ENCODE assay signal across 18 mouse cellular contexts in genomic region chr4:132034242-132034641, GRCm38 (mm10). TPM values are rescaled to one million over a fixed set of nuclear protein-coding genes. Genes with fewer than 3 reads are reported as not detected.
DNase-seq lines count a peak whose midpoint lies in the region; ATAC-seq lines count a peak whose summit lies in the region.
"Had no signal": no experiment of that assay in that cellular context is flagged by ENCODE, and none has a peak within 500 bp of the region (broad histone marks: within the 10 kb centered on the region; RNA-seq: fewer than 3 reads in every experiment).

No protein-coding gene starts in this region.

- peaks cover 73% of the 10 kb centered on the region for H3K36me3 ChIP-seq in liver, embryonic 15.5 days (replicated peaks)
- no peaks in the 10 kb centered on the region for H3K36me3 ChIP-seq in liver, embryonic 11.5 days (ENCODE audit: control insufficient read depth, insufficient read depth, low read length)
- H3K36me3 ChIP-seq in embryonic facial prominence, embryonic 10.5 days (replicated peaks): peaks cover 6% of the 10 kb centered on the region; the same call in 1 of the 2 replicates
- no peaks in the 10 kb centered on the region for H3K36me3 ChIP-seq in forebrain, embryonic 14.5 days (ENCODE audit: control insufficient read depth, insufficient read depth, low read length)
- no peaks in the 10 kb centered on the region for H3K36me3 ChIP-seq in midbrain, embryonic 15.5 days (replicated peaks)
- H3K36me3 ChIP-seq: heart, embryonic 12.5 days; hindbrain, embryonic 15.5 days; stomach, embryonic 15.5 days had no signal

- DNase-seq in liver, embryonic 11.5 days (ENCODE audit: low spot score): no peak
- DNase-seq in embryonic facial prominence, embryonic 10.5 days (ENCODE audit: low spot score): peak; percentile 28
- peak; percentile 87 for DNase-seq in forebrain, embryonic 14.5 days (ENCODE audit: low spot score)
- DNase-seq in T-cell, adult 2 months (ENCODE audit: low spot score): no peak
- DNase-seq in thymus, postnatal 36 days: no peak
- DNase-seq: adrenal gland, postnatal 10 days; cerebellum, postnatal 36 days; gastrocnemius, postnatal 10 days; layer of hippocampus, adult 9-11 months; left cerebral cortex, postnatal 4 days; thymus, postnatal 14 days had no signal

- peaks cover 86% of the 10 kb centered on the region for H3K4me1 ChIP-seq in liver, embryonic 15.5 days (replicated peaks)
- H3K4me1 ChIP-seq in liver, embryonic 11.5 days (replicated peaks; ENCODE audit: control insufficient read depth, insufficient read depth, low read length): peaks cover 34% of the 10 kb centered on the region
- peaks cover 77% of the 10 kb centered on the region for H3K4me1 ChIP-seq in embryonic facial prominence, embryonic 10.5 days
- H3K4me1 ChIP-seq in forebrain, embryonic 14.5 days (ENCODE audit: control insufficient read depth, insufficient read depth, low read length): peaks cover 7% of the 10 kb centered on the region; the same call in 1 of the 2 replicates
- peaks cover 11% of the 10 kb centered on the region; the same call in 1 of the 2 replicates for H3K4me1 ChIP-seq in midbrain, embryonic 15.5 days
- H3K4me1 ChIP-seq: stomach, embryonic 15.5 days had no signal

- WGBS in liver, embryonic 15.5 days (ENCODE audit: insufficient replicate concordance): 79% methylated on average over 2 of the region's 2 CpGs
- 90% methylated on average over 2 of the region's 2 CpGs for WGBS in liver, embryonic 11.5 days
- 26% methylated on average over 2 of the region's 2 CpGs for WGBS in embryonic facial prominence, embryonic 10.5 days
- 1% methylated on average over 2 of the region's 2 CpGs for WGBS in forebrain, embryonic 14.5 days
- 15% methylated on average over 2 of the region's 2 CpGs for WGBS in midbrain, embryonic 15.5 days

- no peak overlapping the region for H3K9ac ChIP-seq in liver, embryonic 15.5 days
- no peak overlapping the region for H3K9ac ChIP-seq in liver, embryonic 11.5 days (ENCODE audit: low read depth, low read length)
- H3K9ac ChIP-seq in forebrain, embryonic 14.5 days (ENCODE audit: low read length): no peak overlapping the region
- no peak overlapping the region for H3K9ac ChIP-seq in midbrain, embryonic 15.5 days
- H3K9ac ChIP-seq: heart, embryonic 12.5 days; hindbrain, embryonic 15.5 days; stomach, embryonic 15.5 days had no signal

- no peak overlapping the region for H3K4me3 ChIP-seq in liver, embryonic 15.5 days (replicated peaks)
- H3K4me3 ChIP-seq in liver, embryonic 11.5 days (ENCODE audit: low read depth, low read length): no peak overlapping the region
- H3K4me3 ChIP-seq in embryonic facial prominence, embryonic 10.5 days: no peak overlapping the region
- no peak overlapping the region for H3K4me3 ChIP-seq in forebrain, embryonic 14.5 days (ENCODE audit: low read depth, low read length)
- H3K4me3 ChIP-seq in midbrain, embryonic 15.5 days: no peak overlapping the region
- H3K4me3 ChIP-seq: heart, embryonic 12.5 days; hindbrain, embryonic 15.5 days; stomach, embryonic 15.5 days had no signal

- peak overlapping the region; percentile 60 for H3K27ac ChIP-seq in liver, embryonic 15.5 days (replicated peaks)
- H3K27ac ChIP-seq in liver, embryonic 11.5 days (ENCODE audit: low read depth, low read length): no peak overlapping the region
- 0 out of 2 replicates have a peak overlapping the region, but pooled peaks have one; percentile 21 for H3K27ac ChIP-seq in embryonic facial prominence, embryonic 10.5 days (replicated peaks)
- peak overlapping the region; percentile 15; the same call in 1 of the 2 replicates for H3K27ac ChIP-seq in forebrain, embryonic 14.5 days (ENCODE audit: low read depth, low read length)
- H3K27ac ChIP-seq in midbrain, embryonic 15.5 days: peak overlapping the region; percentile 29; the same call in 1 of the 2 replicates
- H3K27ac ChIP-seq: kidney, postnatal 0 days; stomach, embryonic 15.5 days had no signal

- H3K4me2 ChIP-seq in liver, embryonic 15.5 days: no peak overlapping the region
- H3K4me2 ChIP-seq in liver, embryonic 11.5 days: no peak overlapping the region
- no peak overlapping the region for H3K4me2 ChIP-seq in forebrain, embryonic 14.5 days (ENCODE audit: low read length)
- H3K4me2 ChIP-seq in midbrain, embryonic 15.5 days: no peak overlapping the region
- H3K4me2 ChIP-seq: heart, embryonic 12.5 days; hindbrain, embryonic 15.5 days; stomach, embryonic 15.5 days had no signal

- no peaks in the 10 kb centered on the region for H3K27me3 ChIP-seq in liver, embryonic 15.5 days
- no peaks in the 10 kb centered on the region for H3K27me3 ChIP-seq in liver, embryonic 11.5 days (replicated peaks; ENCODE audit: control insufficient read depth, insufficient read depth, low read length)
- no peaks in the 10 kb centered on the region for H3K27me3 ChIP-seq in embryonic facial prominence, embryonic 10.5 days (replicated peaks; ENCODE audit: low read depth, poor library complexity, severe bottlenecking)
- peaks cover 11% of the 10 kb centered on the region; the same call in 1 of the 2 replicates for H3K27me3 ChIP-seq in forebrain, embryonic 14.5 days (replicated peaks; ENCODE audit: control insufficient read depth, insufficient read depth, low read length)
- H3K27me3 ChIP-seq in midbrain, embryonic 15.5 days (replicated peaks): no peaks in the 10 kb centered on the region
- H3K27me3 ChIP-seq: CH12.LX; heart, embryonic 12.5 days; hindbrain, embryonic 15.5 days; stomach, embryonic 15.5 days had no signal

- ATAC-seq in liver, embryonic 15.5 days (ENCODE audit: insufficient read depth): no peak
- ATAC-seq in liver, embryonic 11.5 days (replicated peaks; ENCODE audit: low FRiP score): no peak
- ATAC-seq in forebrain, embryonic 14.5 days: peak; percentile 91
- no peak for ATAC-seq in midbrain, embryonic 15.5 days (replicated peaks)

- no peaks in the 10 kb centered on the region for H3K9me3 ChIP-seq in liver, embryonic 15.5 days (replicated peaks)
- H3K9me3 ChIP-seq in liver, embryonic 11.5 days (ENCODE audit: control insufficient read depth, low read length): no peaks in the 10 kb centered on the region
- H3K9me3 ChIP-seq in embryonic facial prominence, embryonic 10.5 days: no peaks in the 10 kb centered on the region
- no peaks in the 10 kb centered on the region for H3K9me3 ChIP-seq in forebrain, embryonic 14.5 days (replicated peaks; ENCODE audit: control insufficient read depth, low read length)
- H3K9me3 ChIP-seq in midbrain, embryonic 15.5 days: no peaks in the 10 kb centered on the region
- H3K9me3 ChIP-seq: heart, embryonic 12.5 days; hindbrain, embryonic 15.5 days; stomach, embryonic 15.5 days had no signal

RNA-seq across cellular contexts. Expression of gene Gm10300, which starts 40.3 kb away (rescaled TPM):
- polyA plus RNA-seq in liver, embryonic 15.5 days (2015; fragmentation: Nextera tagmentation; extraction: Ambion mirVana): 0.43 and 0.46 TPM in 2 replicates
- 0.10 and 0.11 TPM in 2 replicates for polyA plus RNA-seq in liver, embryonic 11.5 days (2014; fragmentation: Nextera tagmentation; extraction: Ambion mirVana)
- not detected in 2 replicates for polyA plus RNA-seq in embryonic facial prominence, embryonic 10.5 days (2016; fragmentation: Nextera tagmentation; extraction: Ambion mirVana)
- not detected in 2 replicates for polyA plus RNA-seq in forebrain, embryonic 14.5 days (2014; fragmentation: Nextera tagmentation; extraction: Ambion mirVana)
- 0.08 TPM in 1 of 2 replicates, not detected in the other for polyA plus RNA-seq in midbrain, embryonic 15.5 days (2015; fragmentation: Nextera tagmentation; extraction: Ambion mirVana)
- polyA plus RNA-seq: hindbrain, embryonic 15.5 days had no signal

RNA-seq across cellular contexts. Expression of gene Epb41, which starts 40.9 kb away (rescaled TPM):
- 181 and 204 TPM in 2 replicates for polyA plus RNA-seq in liver, embryonic 15.5 days (2015; fragmentation: Nextera tagmentation; extraction: Ambion mirVana)
- polyA plus RNA-seq in liver, embryonic 11.5 days (2014; fragmentation: Nextera tagmentation; extraction: Ambion mirVana): 108 and 116 TPM in 2 replicates
- 133 and 136 TPM in 2 replicates for polyA plus RNA-seq in embryonic facial prominence, embryonic 10.5 days (2016; fragmentation: Nextera tagmentation; extraction: Ambion mirVana)
- 69.9 and 74.6 TPM in 2 replicates for polyA plus RNA-seq in forebrain, embryonic 14.5 days (2014; fragmentation: Nextera tagmentation; extraction: Ambion mirVana)
- 74.4 and 80.1 TPM in 2 replicates for polyA plus RNA-seq in midbrain, embryonic 15.5 days (2015; fragmentation: Nextera tagmentation; extraction: Ambion mirVana)

Comparison
In these comparisons a context has a peak if more than half of its experiments do, and no peak if none do; other contexts are left out.
1. DNase-seq: peak in embryonic facial prominence, embryonic 10.5 days (single experiment) and forebrain, embryonic 14.5 days (single experiment); none in liver, embryonic 11.5 days (single experiment), T-cell, adult 2 months (single experiment) and thymus, postnatal 36 days (0 of 2).